Mouse (Mus musculus): ENCODE results near the gene Ndufs6. TPM values are rescaled to one million over a fixed set of nuclear protein-coding genes. Genes with fewer than 3 reads are reported as not detected.

The Ndufs6 gene
- polyA plus RNA-seq, 1 experiment from 2014 or later = 385 TPM

GRCm38 (mm10) chr13:73299322-73299721 is 29.0 kb downstream of the Ndufs6 start:
- H3K27me3 ChIP-seq = peaks cover 3% of the 10 kb centered on the region; the same call in 1 of the 2 replicates
- no peak overlapping the region for H3K27ac ChIP-seq
- no peaks in the 10 kb centered on the region for H3K4me1 ChIP-seq
- ATAC-seq (replicated peaks; ENCODE audit: low FRiP score) = no peak
- peaks cover 3% of the 10 kb centered on the region; the same call in 1 of the 2 replicates for H3K9me3 ChIP-seq (replicated peaks)
- no peak overlapping the region for H3K4me3 ChIP-seq (replicated peaks)
- no peaks in the 10 kb centered on the region for H3K36me3 ChIP-seq
- no peak overlapping the region for H3K4me2 ChIP-seq
- H3K9ac ChIP-seq = no peak overlapping the region
- 91% methylated on average over 5 of the region's 5 CpGs for WGBS

- H3K4me2 ChIP-seq = no peak overlapping the region
- H3K9me3 ChIP-seq (replicated peaks) = peaks cover 3% of the 10 kb centered on the region; the same call in 1 of the 2 replicates
- H3K9ac ChIP-seq = no peak overlapping the region
- 0 out of 2 replicates have a peak, but pooled peaks cover 2% of the 10 kb centered on the region for H3K27me3 ChIP-seq
- no peaks in the 10 kb centered on the region for H3K36me3 ChIP-seq
- ATAC-seq (replicated peaks; ENCODE audit: low FRiP score) = no peak
- no peaks in the 10 kb centered on the region for H3K4me1 ChIP-seq
- no peak overlapping the region for H3K27ac ChIP-seq
- WGBS = 78% methylated on average over 4 of the region's 4 CpGs
- no peak overlapping the region for H3K4me3 ChIP-seq (replicated peaks)
Observed at GRCm38 (mm10) chr13:73298717-73299116, 29.6 kb downstream of the Ndufs6 start.

GRCm38 (mm10) chr13:73291102-73291501 is 37.2 kb downstream of the Ndufs6 start:
- peaks cover 3% of the 10 kb centered on the region; the same call in 1 of the 2 replicates for H3K9me3 ChIP-seq (replicated peaks)
- WGBS = 31% methylated on average over 2 of the region's 2 CpGs

DNA sequence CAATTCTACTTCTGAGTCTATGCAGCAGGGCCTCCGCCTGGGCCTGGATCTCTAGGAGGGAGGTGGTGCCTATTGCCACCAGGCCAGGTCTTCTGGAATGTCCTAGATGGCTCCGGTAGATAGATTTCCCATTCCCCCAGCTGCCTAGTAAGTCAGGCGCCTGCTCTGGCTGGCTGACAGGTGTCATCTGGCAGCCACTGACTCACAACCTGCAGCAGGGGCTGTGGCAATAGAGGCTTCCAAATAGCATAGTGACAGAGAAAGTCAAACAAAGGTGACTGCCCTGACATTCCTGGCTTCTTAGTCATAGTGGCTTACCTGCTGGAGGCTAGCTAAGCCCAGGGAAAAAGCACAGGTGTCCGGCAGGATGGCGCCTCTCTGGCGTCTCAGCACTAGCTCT is 38.1 kb downstream of the Ndufs6 start:
- H3K4me1 ChIP-seq = no peaks in the 10 kb centered on the region
- no peaks in the 10 kb centered on the region for H3K36me3 ChIP-seq
- no peak overlapping the region for H3K27ac ChIP-seq
- no peak overlapping the region for H3K4me2 ChIP-seq
- peaks cover 3% of the 10 kb centered on the region; the same call in 1 of the 2 replicates for H3K9me3 ChIP-seq (replicated peaks)
- no peak overlapping the region for H3K9ac ChIP-seq
- H3K4me3 ChIP-seq (replicated peaks) = no peak overlapping the region
- H3K27me3 ChIP-seq = peaks cover 4% of the 10 kb centered on the region; the same call in 1 of the 2 replicates
- no peak; the same call in 1 of the 2 replicates for ATAC-seq (replicated peaks; ENCODE audit: low FRiP score)
- 84% methylated on average over 6 of the region's 6 CpGs for WGBS

More at GRCm38 (mm10) chr13:73291102-73291501, 37.2 kb downstream of the Ndufs6 start:
- ATAC-seq (replicated peaks; ENCODE audit: low FRiP score) = no peak
- Histone ChIP-seq H3K27ac (no peak overlapping the region), H3K9ac (no peak overlapping the region), H3K36me3 (no peaks in the 10 kb centered on the region), H3K4me3 (replicated peaks) (no peak overlapping the region), H3K4me2 (no peak overlapping the region), H3K27me3 (peaks cover 4% of the 10 kb centered on the region; the same call in 1 of the 2 replicates), H3K4me1 (no peaks in the 10 kb centered on the region)

GRCm38 (mm10) chr13:73283534-73283933 is 44.8 kb downstream of the Ndufs6 start:
- ATAC-seq (replicated peaks; ENCODE audit: low FRiP score) = no peak
- Histone ChIP-seq H3K27ac (no peak overlapping the region), H3K36me3 (no peaks in the 10 kb centered on the region), H3K4me2 (no peak overlapping the region), H3K4me3 (replicated peaks) (no peak overlapping the region), H3K27me3 (peaks cover 11% of the 10 kb centered on the region; the same call in 1 of the 2 replicates), H3K9ac (no peak overlapping the region), H3K4me1 (no peaks in the 10 kb centered on the region), H3K9me3 (replicated peaks) (no peaks in the 10 kb centered on the region)
- WGBS = 94% methylated on average over 1 of the region's 1 CpGs

DNA sequence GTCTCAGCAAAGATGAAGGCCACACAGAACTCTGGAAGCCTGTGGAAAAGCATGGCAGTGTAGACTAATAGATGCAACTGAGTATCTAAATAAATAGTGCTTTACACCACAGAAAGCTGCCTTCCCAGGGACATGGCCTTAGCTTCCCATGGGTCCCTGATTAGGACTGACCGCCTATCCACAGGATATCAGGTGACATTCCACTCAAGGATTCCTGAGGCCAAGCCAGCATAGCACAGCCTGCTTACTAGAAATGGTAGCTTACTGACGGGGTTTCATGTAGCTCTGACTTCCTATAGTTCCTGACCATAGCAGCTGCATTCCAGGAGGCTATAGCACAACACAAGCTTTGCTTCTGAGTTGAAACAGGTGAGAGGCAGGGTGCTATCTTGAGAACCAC is 45.9 kb downstream of the Ndufs6 start:
- Histone ChIP-seq H3K27me3 (peaks cover 19% of the 10 kb centered on the region; the same call in 1 of the 2 replicates), H3K9me3 (replicated peaks) (no peaks in the 10 kb centered on the region), H3K27ac (no peak overlapping the region), H3K4me1 (no peaks in the 10 kb centered on the region), H3K4me2 (no peak overlapping the region), H3K9ac (no peak overlapping the region), H3K4me3 (replicated peaks) (no peak overlapping the region), H3K36me3 (no peaks in the 10 kb centered on the region)
- 73% methylated on average over 2 of the region's 2 CpGs for WGBS
- no peak for ATAC-seq (replicated peaks; ENCODE audit: low FRiP score)

GRCm38 (mm10) chr13:73279196-73279595 is 49.1 kb downstream of the Ndufs6 start:
- no peak overlapping the region for H3K4me3 ChIP-seq (replicated peaks)
- no peak overlapping the region for H3K4me2 ChIP-seq
- H3K9ac ChIP-seq = no peak overlapping the region
- no peak overlapping the region for H3K27ac ChIP-seq
- peaks cover 51% of the 10 kb centered on the region for H3K27me3 ChIP-seq
- 88% methylated on average over 1 of the region's 1 CpGs for WGBS
- no peaks in the 10 kb centered on the region for H3K4me1 ChIP-seq
- no peak for ATAC-seq (replicated peaks; ENCODE audit: low FRiP score)
- H3K36me3 ChIP-seq = no peaks in the 10 kb centered on the region
- H3K9me3 ChIP-seq (replicated peaks) = no peaks in the 10 kb centered on the region

- no peak overlapping the region for H3K27ac ChIP-seq
- H3K36me3 ChIP-seq = no peaks in the 10 kb centered on the region
- no peaks in the 10 kb centered on the region for H3K9me3 ChIP-seq (replicated peaks)
- H3K27me3 ChIP-seq = peaks cover 65% of the 10 kb centered on the region
- H3K9ac ChIP-seq = no peak overlapping the region
- 68% methylated on average over 1 of the region's 1 CpGs for WGBS
- H3K4me2 ChIP-seq = no peak overlapping the region
- no peak overlapping the region for H3K4me3 ChIP-seq (replicated peaks)
- ATAC-seq (replicated peaks; ENCODE audit: low FRiP score) = no peak
- no peaks in the 10 kb centered on the region for H3K4me1 ChIP-seq
Observed at GRCm38 (mm10) chr13:73277797-73278196, 50.5 kb downstream of the Ndufs6 start.

GRCm38 (mm10) chr13:73277361-73277760 is 51.0 kb downstream of the Ndufs6 start:
- H3K4me3 ChIP-seq (replicated peaks) = no peak overlapping the region
- H3K9me3 ChIP-seq (replicated peaks) = no peaks in the 10 kb centered on the region
- peaks cover 69% of the 10 kb centered on the region for H3K27me3 ChIP-seq
- ATAC-seq (replicated peaks; ENCODE audit: low FRiP score) = no peak
- no peak overlapping the region for H3K9ac ChIP-seq
- 83% methylated on average over 6 of the region's 6 CpGs for WGBS
- H3K4me2 ChIP-seq = no peak overlapping the region
- H3K27ac ChIP-seq = no peak overlapping the region
- peaks cover under 1% of the 10 kb centered on the region; the same call in 1 of the 2 replicates for H3K4me1 ChIP-seq
- H3K36me3 ChIP-seq = no peaks in the 10 kb centered on the region

DNA sequence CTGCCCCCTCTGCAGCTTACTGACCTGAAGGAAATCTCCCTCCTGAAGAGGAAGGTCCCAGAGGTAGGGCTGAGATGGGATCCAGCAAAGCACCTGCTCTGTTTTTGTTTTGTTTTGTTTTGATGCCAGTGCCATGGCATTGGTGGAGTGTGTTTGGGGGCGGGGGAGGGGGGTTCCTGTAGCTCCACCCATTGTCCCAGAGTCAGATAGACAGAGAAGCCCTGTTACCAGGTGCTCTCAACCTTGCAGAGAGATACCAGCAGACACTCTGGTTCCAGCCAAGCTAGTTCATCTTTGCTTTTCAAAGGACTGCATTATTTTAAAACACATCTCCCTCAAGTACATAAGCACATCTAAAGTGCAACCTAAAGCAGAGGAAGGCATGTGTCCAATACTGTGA is 54.8 kb downstream of the Ndufs6 start:
- Histone ChIP-seq H3K27me3 (peaks cover 97% of the 10 kb centered on the region), H3K4me2 (no peak overlapping the region)

GRCm38 (mm10) chr13:73272794-73273282 is 55.5 kb downstream of the Ndufs6 start:
- no peak for ATAC-seq (replicated peaks; ENCODE audit: low FRiP score)

More for the DNA sequence above, 54.8 kb downstream of the Ndufs6 start:
- 41% methylated on average over 1 of the region's 1 CpGs for WGBS
- Histone ChIP-seq H3K4me1 (peaks cover 23% of the 10 kb centered on the region), H3K9me3 (replicated peaks) (no peaks in the 10 kb centered on the region), H3K27ac (no peak overlapping the region), H3K9ac (no peak overlapping the region), H3K36me3 (no peaks in the 10 kb centered on the region), H3K4me3 (replicated peaks) (no peak overlapping the region)
- ATAC-seq (replicated peaks; ENCODE audit: low FRiP score) = no peak

DNA sequence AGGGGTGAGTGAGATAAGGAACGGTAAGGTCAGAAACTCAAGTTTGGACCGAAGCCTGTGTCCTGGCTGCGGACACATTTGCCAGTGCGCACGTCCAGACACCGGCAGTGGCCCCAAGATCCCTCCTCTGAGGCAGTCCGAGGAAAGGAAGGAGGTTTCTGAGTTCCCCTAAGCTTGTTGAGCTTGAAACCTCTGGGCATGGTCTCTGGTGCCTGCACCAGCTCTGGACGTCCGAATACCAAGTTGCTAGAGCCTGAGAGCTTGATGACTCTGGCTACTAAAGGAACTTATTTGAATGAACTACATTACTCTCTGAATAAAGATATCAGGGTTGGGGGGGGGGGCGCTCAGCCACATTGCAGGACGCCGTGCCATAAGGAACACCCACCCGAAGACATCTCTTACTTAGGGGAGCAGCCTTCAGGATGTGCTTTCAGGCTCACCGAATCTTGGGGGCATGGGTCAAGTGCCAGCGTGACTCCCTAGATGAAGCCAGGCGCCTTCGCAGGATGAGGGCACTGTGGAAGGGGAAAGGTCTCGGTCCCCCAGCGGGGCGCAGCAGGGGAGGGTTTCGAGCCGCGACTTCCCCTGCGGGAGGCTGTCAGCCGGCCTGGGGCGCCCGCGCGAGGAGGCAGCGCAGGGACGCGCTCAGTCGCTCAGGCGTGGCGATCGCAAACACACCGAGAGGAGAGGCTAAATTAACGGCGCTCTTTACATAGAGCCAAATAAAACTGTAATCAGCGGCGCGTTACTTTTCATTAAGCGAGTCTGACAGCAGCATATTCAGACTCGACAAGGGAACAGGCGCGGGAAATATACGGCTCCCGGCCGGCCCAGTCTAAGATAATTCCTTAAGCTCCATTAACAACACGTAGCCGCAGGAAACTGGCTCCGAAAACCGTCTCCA is 56.8 kb downstream of the Ndufs6 start:
- H3K36me3 ChIP-seq = no peaks in the 10 kb centered on the region
- no peak overlapping the region for H3K27ac ChIP-seq
- H3K4me3 ChIP-seq (replicated peaks) = peak overlapping the region; percentile 34
- no peaks in the 10 kb centered on the region for H3K9me3 ChIP-seq (replicated peaks)
- no peak overlapping the region for H3K9ac ChIP-seq
- H3K4me1 ChIP-seq = peaks cover 26% of the 10 kb centered on the region
- H3K4me2 ChIP-seq = peak overlapping the region; percentile 60
- under 1% methylated on average over 53 of the region's 53 CpGs for WGBS
- peaks cover 100% of the 10 kb centered on the region for H3K27me3 ChIP-seq
- 0 out of 2 replicates have a peak, but pooled peaks have one; percentile 49 for ATAC-seq (replicated peaks; ENCODE audit: low FRiP score)

More at GRCm38 (mm10) chr13:73272794-73273282, 55.5 kb downstream of the Ndufs6 start:
- Histone ChIP-seq H3K27ac (no peak overlapping the region), H3K27me3 (peaks cover 100% of the 10 kb centered on the region), H3K36me3 (no peaks in the 10 kb centered on the region), H3K4me3 (replicated peaks) (no peak overlapping the region), H3K9me3 (replicated peaks) (no peaks in the 10 kb centered on the region), H3K4me1 (peaks cover 26% of the 10 kb centered on the region), H3K4me2 (no peak overlapping the region), H3K9ac (no peak overlapping the region)
